Mouse (Mus musculus) spleen, adult 2 months (tissue): ENCODE results near the gene Kti12.

Experiments used
- CTCF ChIP-seq: fragments of 200-500 bp; IDR thresholded peaks from 2 replicates; pipeline ENCODE4 v1.5.1; 2011; ENCODE audit warnings: mild to moderate bottlenecking, inconsistent platforms; ENCODE audit not compliant: insufficient read depth, insufficient read length, insufficient replicate concordance; ENCODE audit errors: extremely low read depth
- POLR2A ChIP-seq: fragments of 200-500 bp; IDR thresholded peaks from 2 replicates; pipeline ENCODE4 v1.6.1; 2011; ENCODE audit warnings: low read depth, low read length, inconsistent platforms

GRCm38 (mm10) chr4:108848505-108848848 lies 892 bp downstream of the Kti12 start, which contains the start of gene A730015C16Rik:
- no peak for TF ChIP-seq POLR2A
- TF ChIP-seq CTCF = no peak
